Mouse (Mus musculus) embryo, embryonic 10 days (tissue): ENCODE results near the gene Lnpep.
"Not testable (repeated sequence)": the region's sequence is repeated elsewhere in the genome, so short reads cannot be mapped to it uniquely, and the experiment has no call there.

Source experiments
- DNase-seq: peaks from one replicate; pipeline ENCODE4 v3.0.0-alpha.2; 2015; ENCODE audit warnings: low spot score

The Lnpep gene

DNA sequence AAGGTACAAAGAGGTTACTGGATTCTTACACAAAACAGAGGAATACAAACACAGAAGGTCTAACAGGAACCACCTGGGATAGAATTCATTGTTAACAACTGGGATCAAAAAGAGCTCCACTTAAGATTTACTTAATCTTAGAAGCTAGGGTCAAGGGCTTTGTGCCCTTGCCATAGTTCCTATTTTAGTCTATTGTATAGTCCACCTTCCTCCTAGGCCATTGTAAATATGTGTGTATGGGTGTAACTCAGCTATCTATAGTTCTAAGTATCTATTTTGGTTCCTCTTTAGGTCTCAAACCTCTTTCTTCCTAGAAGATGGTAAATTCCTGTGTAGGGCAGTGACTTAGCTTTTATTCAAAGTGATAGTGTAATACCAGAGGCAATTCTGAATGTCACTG lies 128.6 kb downstream of the Lnpep start:
- not testable (repeated sequence) for DNase-seq

DNA sequence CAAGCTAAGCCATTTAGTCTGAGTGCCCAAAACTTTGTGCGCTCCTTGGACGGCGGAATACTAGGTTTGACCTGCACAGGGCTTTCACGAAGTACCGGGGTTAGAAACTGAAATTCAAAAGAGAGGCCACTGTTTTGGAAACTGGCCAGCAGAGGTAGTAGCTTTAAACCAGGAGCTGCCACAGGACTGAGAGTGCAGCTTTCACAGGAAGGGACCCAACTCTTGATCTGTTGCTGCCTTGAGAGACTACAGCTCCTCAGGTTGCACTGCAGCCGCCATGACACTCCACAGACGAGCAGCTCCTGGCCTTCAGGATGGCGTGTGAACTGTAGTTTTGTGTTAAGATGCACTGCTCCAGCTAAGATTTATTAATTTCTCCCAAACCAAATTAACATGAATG lies 132.7 kb downstream of the Lnpep start:
- no peak for DNase-seq

DNA sequence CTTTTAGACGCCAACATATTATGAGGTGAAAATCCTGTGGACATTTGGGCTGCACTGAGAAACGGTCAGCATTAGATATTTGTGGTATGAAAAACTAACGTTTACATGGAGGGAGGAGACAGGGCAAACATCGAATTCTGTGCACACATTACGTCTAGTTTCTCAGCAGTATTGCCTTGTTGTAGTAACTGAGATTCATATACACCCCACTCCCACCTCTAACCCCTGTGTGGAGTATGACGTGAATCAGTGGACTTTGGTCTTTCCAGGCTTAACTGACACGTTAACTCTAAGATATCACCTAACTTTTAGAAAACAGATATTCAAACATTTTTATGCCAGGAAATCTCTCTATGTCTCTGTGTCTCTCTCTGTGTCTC lies 133.2 kb downstream of the Lnpep start:
- no peak for DNase-seq

DNA sequence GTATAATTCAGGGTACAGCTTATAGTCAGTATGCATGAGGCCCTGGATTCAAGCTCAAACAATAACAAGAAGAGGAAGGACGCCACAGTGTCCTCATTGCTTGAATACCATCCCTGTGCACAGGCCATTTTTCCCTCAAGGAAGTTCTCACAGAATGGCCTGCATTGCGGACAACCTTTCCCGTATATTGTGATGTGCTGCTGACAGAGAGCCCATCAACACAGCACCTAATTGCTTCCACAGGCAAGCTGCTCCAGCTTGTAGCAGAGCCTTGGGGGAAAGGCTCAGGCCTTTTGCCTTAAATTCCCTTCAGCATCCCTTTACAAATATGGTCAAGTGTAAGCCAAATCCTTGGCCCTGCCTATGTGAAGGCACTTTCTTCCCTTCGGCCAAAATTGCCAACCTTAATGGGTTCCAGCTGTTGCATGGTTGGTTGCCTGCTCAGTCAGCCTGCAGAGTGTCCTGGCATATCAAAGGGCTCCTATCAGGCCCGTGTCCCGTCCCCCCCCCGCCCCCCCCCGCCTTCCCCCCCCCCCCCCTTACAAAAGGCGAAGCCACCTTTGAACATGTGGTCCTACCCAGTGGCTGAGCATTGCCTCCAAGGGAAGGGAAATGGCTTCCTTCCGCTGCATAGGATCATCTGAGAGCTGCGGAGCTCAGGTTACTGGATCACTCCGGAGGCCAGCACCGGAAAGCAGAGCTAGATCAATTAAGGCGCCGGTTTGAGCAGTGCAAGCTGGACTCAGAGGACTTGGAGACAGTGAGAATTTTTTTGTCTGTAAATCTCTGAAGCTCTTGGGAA lies 133.8 kb downstream of the Lnpep start:
- peak; percentile 82 for DNase-seq

DNA sequence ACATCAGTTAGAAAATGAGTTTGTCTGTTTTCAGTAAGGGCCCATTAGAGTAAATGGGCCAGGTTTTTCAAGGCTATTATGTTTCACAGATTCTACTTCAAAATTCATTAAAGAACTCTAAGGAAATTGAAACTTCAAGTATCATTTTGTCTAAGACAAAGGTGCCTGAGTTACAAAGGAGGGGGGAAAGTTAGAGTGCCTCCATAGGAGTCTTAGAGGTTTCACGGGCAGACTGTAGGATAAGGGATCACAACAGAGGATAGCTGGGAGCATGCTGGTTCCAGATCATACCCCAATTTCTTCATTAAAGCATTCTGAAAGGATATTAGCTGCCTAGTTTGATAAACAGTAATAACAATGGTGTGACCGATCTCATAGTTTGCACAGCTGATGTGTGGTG lies 139.1 kb downstream of the Lnpep start:
- no peak for DNase-seq
